Mouse (Mus musculus) CD8-positive naive resting alpha-beta T cell, adult 2 months (primary cell): Measurements from ENCODE around the gene Rrp15.

Source experiments
- DNase-seq, 2 experiments: peaks; one replicate each; pipeline ENCODE4 v3.0.0; 2022; ENCODE audit warnings: low read depth in 2 of 2, low spot score in 2 of 2

The Rrp15 gene

GRCm38 (mm10) chr1:186675263-186675662 is 73.9 kb downstream of the Rrp15 start:
- no peak for DNase-seq

GRCm38 (mm10) chr1:186674621-186675020 is 74.5 kb downstream of the Rrp15 start:
- no peak for DNase-seq

GRCm38 (mm10) chr1:186673166-186673565 is 76.0 kb downstream of the Rrp15 start:
- DNase-seq: no peak
